In the genomic region with DNA sequence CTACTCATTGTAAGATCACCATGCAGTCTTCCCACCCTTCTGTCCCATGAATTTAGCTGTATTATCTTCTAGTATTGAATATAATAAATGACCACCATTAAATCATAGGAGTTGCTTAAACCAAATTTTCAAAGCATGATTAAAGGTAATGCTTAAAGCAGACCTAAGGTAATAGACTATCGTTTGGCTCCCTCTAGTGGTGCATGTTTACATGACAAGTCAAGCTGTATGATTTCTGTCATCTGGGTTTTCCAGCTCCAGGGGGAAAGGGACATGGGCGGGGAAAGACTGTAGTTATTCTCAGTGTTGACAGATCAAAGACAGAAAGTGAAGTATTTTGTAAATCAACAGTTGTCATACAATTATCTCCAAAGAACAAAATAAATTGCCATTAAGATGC, we compare ENCODE assay signal across 8 mouse cellular contexts.
DNase-seq lines count a peak whose midpoint lies in the region; ATAC-seq and TF ChIP-seq lines count a peak whose summit lies in the region.

No protein-coding gene starts in this region.

- H3K9me3 ChIP-seq in kidney, embryonic 15.5 days (replicated peaks), result no peaks in the 10 kb centered on the region
- no peaks in the 10 kb centered on the region for H3K9me3 ChIP-seq in liver, embryonic 14.5 days (ENCODE audit: control insufficient read depth, low read length)
- no peaks in the 10 kb centered on the region for H3K9me3 ChIP-seq in neural tube, embryonic 13.5 days

- no peak overlapping the region for H3K9ac ChIP-seq in kidney, embryonic 15.5 days
- no peak overlapping the region for H3K9ac ChIP-seq in liver, embryonic 14.5 days (replicated peaks)
- no peak overlapping the region for H3K9ac ChIP-seq in neural tube, embryonic 13.5 days

- H3K27me3 ChIP-seq in kidney, embryonic 15.5 days, result no peaks in the 10 kb centered on the region
- no peaks in the 10 kb centered on the region for H3K27me3 ChIP-seq in liver, embryonic 14.5 days (ENCODE audit: control insufficient read depth, insufficient read depth, low read length)
- H3K27me3 ChIP-seq in neural tube, embryonic 13.5 days, result no peaks in the 10 kb centered on the region

- no peaks in the 10 kb centered on the region for H3K4me1 ChIP-seq in kidney, embryonic 15.5 days
- H3K4me1 ChIP-seq in liver, embryonic 14.5 days (replicated peaks; ENCODE audit: control insufficient read depth in 2 of 2, insufficient read depth in 2 of 2, low read length in 1 of 2), result no peaks in the 10 kb centered on the region
- peaks cover 46% of the 10 kb centered on the region for H3K4me1 ChIP-seq in neural tube, embryonic 13.5 days (replicated peaks)

- no peaks in the 10 kb centered on the region for H3K36me3 ChIP-seq in kidney, embryonic 15.5 days
- no peaks in the 10 kb centered on the region for H3K36me3 ChIP-seq in liver, embryonic 14.5 days (replicated peaks; ENCODE audit: control insufficient read depth, insufficient read depth, low read depth)
- no peaks in the 10 kb centered on the region for H3K36me3 ChIP-seq in neural tube, embryonic 13.5 days

- DNase-seq in CD4-positive helper T cell, adult 2 months (ENCODE audit: low read depth, low spot score), result peak; percentile 63
- peak; percentile 70 for DNase-seq in ZHBTc4 (ENCODE audit: low read depth, low spot score)
- DNase-seq in heart, adult 8-10 months (ENCODE audit: low spot score), result peak; percentile 88
- peak; percentile 30 to 41 (median 31) for DNase-seq in liver, embryonic 14.5 days (ENCODE audit: low read depth in 3 of 3, low spot score in 3 of 3)
- DNase-seq in thymus, postnatal 25 days, result peak; percentile 57

- TF ChIP-seq CTCF in liver, embryonic 14.5 days (IDR thresholded peaks at IDR 0.05; ENCODE audit: low read depth), result peak; percentile 71

- no peak for TF ChIP-seq EP300 in liver, embryonic 14.5 days (IDR thresholded peaks at IDR 0.05; ENCODE audit: low read depth)

- H3K27ac ChIP-seq in kidney, embryonic 15.5 days, result no peak overlapping the region
- no peak overlapping the region for H3K27ac ChIP-seq in liver, embryonic 14.5 days
- no peak overlapping the region for H3K27ac ChIP-seq in neural tube, embryonic 13.5 days (replicated peaks)

- WGBS in kidney, embryonic 15.5 days, result 4% methylated on average over 2 of the region's 2 CpGs
- WGBS in liver, embryonic 14.5 days (ENCODE audit: insufficient replicate concordance), result 8% methylated on average over 2 of the region's 2 CpGs
- WGBS in neural tube, embryonic 13.5 days, result 3% methylated on average over 2 of the region's 2 CpGs

- ATAC-seq in common myeloid progenitor, adult 5-6 weeks (replicated peaks; ENCODE audit: low read depth, poor library complexity, severe bottlenecking), result peak; percentile 86
- peak; percentile 77 for ATAC-seq in kidney, embryonic 15.5 days (replicated peaks; ENCODE audit: low FRiP score)
- no peak for ATAC-seq in liver, embryonic 14.5 days (ENCODE audit: insufficient read depth)
- 0 out of 2 replicates have a peak, but pooled peaks have one; percentile 15 for ATAC-seq in neural tube, embryonic 13.5 days (ENCODE audit: low read depth)

- no peak overlapping the region for H3K4me3 ChIP-seq in kidney, embryonic 15.5 days (replicated peaks)
- H3K4me3 ChIP-seq in liver, embryonic 14.5 days (ENCODE audit: insufficient read depth in 1 of 2, low read depth in 2 of 2, low read length in 2 of 2), result no peak overlapping the region
- no peak overlapping the region for H3K4me3 ChIP-seq in neural tube, embryonic 13.5 days

- no peak overlapping the region for H3K4me2 ChIP-seq in kidney, embryonic 15.5 days
- no peak overlapping the region for H3K4me2 ChIP-seq in liver, embryonic 14.5 days (ENCODE audit: low read depth)
- no peak overlapping the region for H3K4me2 ChIP-seq in neural tube, embryonic 13.5 days

Comparison
In these comparisons a context has a peak if more than half of its experiments do, and no peak if none do; other contexts are left out.
1. DNase-seq: peak in every context shown above with its lines; median percentile 88 in heart, adult 8-10 months; 70 in ZHBTc4; 63 in CD4-positive helper T cell, adult 2 months; 57 in thymus, postnatal 25 days; 31 in liver, embryonic 14.5 days.